Mouse (Mus musculus) brain, embryonic 14.5 days (tissue): ENCODE data around the gene Zbtb16.

Source experiments
- CTCF ChIP-seq: fragments of 200-500 bp; IDR thresholded peaks from 2 replicates; pipeline ENCODE4 v1.5.1; 2012; ENCODE audit warnings: inconsistent platforms, mild to moderate bottlenecking, moderate library complexity, borderline replicate concordance; ENCODE audit not compliant: insufficient read depth, insufficient read length; ENCODE audit errors: extremely low read depth
- POLR2A ChIP-seq: fragments of 200-500 bp; IDR thresholded peaks from 2 replicates; pipeline ENCODE4 v1.6.1; 2012; ENCODE audit warnings: mild to moderate bottlenecking, inconsistent platforms, borderline replicate concordance; ENCODE audit not compliant: poor library complexity, insufficient read depth, insufficient read length, severe bottlenecking; ENCODE audit errors: extremely low read depth

- TF ChIP-seq CTCF (no peak), POLR2A (no peak)
These were observed 194.4 kb downstream of the Zbtb16 start for GRCm38 (mm10) chr9:48641636-48642035.
